Mouse (Mus musculus): ENCODE measurements around the gene Ptprn2. TPM values are rescaled to one million over a fixed set of nuclear protein-coding genes. Genes with fewer than 3 reads are reported as not detected.
A peak's percentile ranks its signal among the peaks of the same experiment; 100 is the strongest.

The Ptprn2 gene
- polyA plus RNA-seq, 1 experiment from 2014 or later = 0.79 TPM

- Histone ChIP-seq H3K9ac (replicated peaks; ENCODE audit: low read length) (no peak overlapping the region), H3K27me3 (ENCODE audit: control insufficient read depth, insufficient read depth, low read length) (no peaks in the 10 kb centered on the region), H3K36me3 (replicated peaks; ENCODE audit: control insufficient read depth, insufficient read depth, low read depth, low read length) (no peaks in the 10 kb centered on the region), H3K4me2 (ENCODE audit: low read depth, low read length) (no peak overlapping the region), H3K4me1 (ENCODE audit: control insufficient read depth, insufficient read depth, low read length) (no peaks in the 10 kb centered on the region), H3K4me3 (ENCODE audit: low read depth, low read length) (no peak overlapping the region), H3K9me3 (replicated peaks; ENCODE audit: control insufficient read depth, low read length) (no peaks in the 10 kb centered on the region), H3K27ac (replicated peaks; ENCODE audit: low read depth, low read length) (no peak overlapping the region)
- 18% methylated on average over 3 of the region's 3 CpGs for WGBS
- DNase-seq (ENCODE audit: low spot score) (peak; percentile 30), ATAC-seq (replicated peaks; ENCODE audit: insufficient number of reproducible peaks, low FRiP score, low TSS enrichment, low read depth) (peak; percentile 60)
Observed at GRCm38 (mm10) chr12:117047384-117048251, 562.1 kb downstream of the Ptprn2 start.

- Histone ChIP-seq H3K9me3 (replicated peaks; ENCODE audit: control insufficient read depth, low read length) (no peaks in the 10 kb centered on the region), H3K36me3 (replicated peaks; ENCODE audit: control insufficient read depth, insufficient read depth, low read depth, low read length) (no peaks in the 10 kb centered on the region), H3K9ac (replicated peaks; ENCODE audit: low read length) (no peak overlapping the region), H3K4me1 (ENCODE audit: control insufficient read depth, insufficient read depth, low read length) (no peaks in the 10 kb centered on the region), H3K27me3 (ENCODE audit: control insufficient read depth, insufficient read depth, low read length) (no peaks in the 10 kb centered on the region), H3K4me2 (ENCODE audit: low read depth, low read length) (no peak overlapping the region), H3K27ac (replicated peaks; ENCODE audit: low read depth, low read length) (no peak overlapping the region), H3K4me3 (ENCODE audit: low read depth, low read length) (no peak overlapping the region)
- ATAC-seq (replicated peaks; ENCODE audit: insufficient number of reproducible peaks, low FRiP score, low TSS enrichment, low read depth) (no peak), DNase-seq (ENCODE audit: low spot score) (no peak)
- 84% methylated on average over 10 of the region's 10 CpGs for WGBS
Observed at GRCm38 (mm10) chr12:117049829-117050228, 564.3 kb downstream of the Ptprn2 start.

- Histone ChIP-seq H3K36me3 (replicated peaks; ENCODE audit: control insufficient read depth, insufficient read depth, low read depth, low read length) (no peaks in the 10 kb centered on the region), H3K4me1 (ENCODE audit: control insufficient read depth, insufficient read depth, low read length) (no peaks in the 10 kb centered on the region), H3K27me3 (ENCODE audit: control insufficient read depth, insufficient read depth, low read length) (no peaks in the 10 kb centered on the region), H3K9ac (replicated peaks; ENCODE audit: low read length) (peak overlapping the region; percentile 22; the same call in 1 of the 2 replicates), H3K27ac (replicated peaks; ENCODE audit: low read depth, low read length) (peak overlapping the region; percentile 28; the same call in 1 of the 2 replicates), H3K9me3 (replicated peaks; ENCODE audit: control insufficient read depth, low read length) (no peaks in the 10 kb centered on the region), H3K4me2 (ENCODE audit: low read depth, low read length) (no peak overlapping the region), H3K4me3 (ENCODE audit: low read depth, low read length) (no peak overlapping the region)
- DNase-seq (ENCODE audit: low spot score) (no peak), ATAC-seq (replicated peaks; ENCODE audit: insufficient number of reproducible peaks, low FRiP score, low TSS enrichment, low read depth) (0 out of 2 replicates have a peak, but pooled peaks have one; percentile 7)
- WGBS = 71% methylated on average over 9 of the region's 9 CpGs
Observed at GRCm38 (mm10) chr12:117053223-117053850, 567.8 kb downstream of the Ptprn2 start.

- no peaks in the 10 kb centered on the region for H3K27me3 ChIP-seq (ENCODE audit: control insufficient read depth, insufficient read depth, low read length)
- no peaks in the 10 kb centered on the region for H3K9me3 ChIP-seq (replicated peaks; ENCODE audit: control insufficient read depth, low read length)
- peak; percentile 60 for DNase-seq (ENCODE audit: low spot score)
- peak overlapping the region; percentile 28 for H3K27ac ChIP-seq (replicated peaks; ENCODE audit: low read depth, low read length)
- no peaks in the 10 kb centered on the region for H3K4me1 ChIP-seq (ENCODE audit: control insufficient read depth, insufficient read depth, low read length)
- H3K4me2 ChIP-seq (ENCODE audit: low read depth, low read length) = peak overlapping the region; percentile 16; the same call in 1 of the 2 replicates
- ATAC-seq (replicated peaks; ENCODE audit: insufficient number of reproducible peaks, low FRiP score, low TSS enrichment, low read depth) = peak; percentile 74
- H3K9ac ChIP-seq (replicated peaks; ENCODE audit: low read length) = peak overlapping the region; percentile 22; the same call in 1 of the 2 replicates
- WGBS = 25% methylated on average over 21 of the region's 21 CpGs
- H3K4me3 ChIP-seq (ENCODE audit: low read depth, low read length) = no peak overlapping the region
- H3K36me3 ChIP-seq (replicated peaks; ENCODE audit: control insufficient read depth, insufficient read depth, low read depth, low read length) = no peaks in the 10 kb centered on the region
Observed at GRCm38 (mm10) chr12:117053851-117054769, 568.6 kb downstream of the Ptprn2 start.

- Histone ChIP-seq H3K4me3 (ENCODE audit: low read depth, low read length) (no peak overlapping the region), H3K9ac (replicated peaks; ENCODE audit: low read length) (no peak overlapping the region), H3K27ac (replicated peaks; ENCODE audit: low read depth, low read length) (0 out of 2 replicates have a peak overlapping the region, but pooled peaks have one; percentile 30), H3K4me2 (ENCODE audit: low read depth, low read length) (no peak overlapping the region), H3K9me3 (replicated peaks; ENCODE audit: control insufficient read depth, low read length) (no peaks in the 10 kb centered on the region), H3K36me3 (replicated peaks; ENCODE audit: control insufficient read depth, insufficient read depth, low read depth, low read length) (no peaks in the 10 kb centered on the region), H3K27me3 (ENCODE audit: control insufficient read depth, insufficient read depth, low read length) (no peaks in the 10 kb centered on the region), H3K4me1 (ENCODE audit: control insufficient read depth, insufficient read depth, low read length) (no peaks in the 10 kb centered on the region)
- DNase-seq (ENCODE audit: low spot score) (no peak), ATAC-seq (replicated peaks; ENCODE audit: insufficient number of reproducible peaks, low FRiP score, low TSS enrichment, low read depth) (no peak; the same call in 1 of the 2 replicates)
- WGBS = 85% methylated on average over 10 of the region's 10 CpGs
Observed at GRCm38 (mm10) chr12:117054925-117055570, 569.5 kb downstream of the Ptprn2 start.

- no peak for ATAC-seq (replicated peaks; ENCODE audit: insufficient number of reproducible peaks, low FRiP score, low TSS enrichment, low read depth)
- H3K9me3 ChIP-seq (replicated peaks; ENCODE audit: control insufficient read depth, low read length) = no peaks in the 10 kb centered on the region
- DNase-seq (ENCODE audit: low spot score) = no peak
- H3K27me3 ChIP-seq (ENCODE audit: control insufficient read depth, insufficient read depth, low read length) = no peaks in the 10 kb centered on the region
- no peak overlapping the region for H3K4me3 ChIP-seq (ENCODE audit: low read depth, low read length)
- H3K4me2 ChIP-seq (ENCODE audit: low read depth, low read length) = no peak overlapping the region
- no peak overlapping the region for H3K9ac ChIP-seq (replicated peaks; ENCODE audit: low read length)
- H3K27ac ChIP-seq (replicated peaks; ENCODE audit: low read depth, low read length) = no peak overlapping the region
- no peaks in the 10 kb centered on the region for H3K4me1 ChIP-seq (ENCODE audit: control insufficient read depth, insufficient read depth, low read length)
- H3K36me3 ChIP-seq (replicated peaks; ENCODE audit: control insufficient read depth, insufficient read depth, low read depth, low read length) = no peaks in the 10 kb centered on the region
- 81% methylated on average over 6 of the region's 6 CpGs for WGBS
Observed at GRCm38 (mm10) chr12:117058184-117058958, 572.9 kb downstream of the Ptprn2 start.

GRCm38 (mm10) chr12:117058975-117059374, 573.5 kb downstream of the Ptprn2 start:
- no peak for ATAC-seq (replicated peaks; ENCODE audit: insufficient number of reproducible peaks, low FRiP score, low TSS enrichment, low read depth)
- H3K4me2 ChIP-seq (ENCODE audit: low read depth, low read length) = no peak overlapping the region
- no peaks in the 10 kb centered on the region for H3K9me3 ChIP-seq (replicated peaks; ENCODE audit: control insufficient read depth, low read length)
- no peaks in the 10 kb centered on the region for H3K27me3 ChIP-seq (ENCODE audit: control insufficient read depth, insufficient read depth, low read length)
- no peak overlapping the region for H3K4me3 ChIP-seq (ENCODE audit: low read depth, low read length)
- H3K36me3 ChIP-seq (replicated peaks; ENCODE audit: control insufficient read depth, insufficient read depth, low read depth, low read length) = no peaks in the 10 kb centered on the region
- no peak for DNase-seq (ENCODE audit: low spot score)
- H3K27ac ChIP-seq (replicated peaks; ENCODE audit: low read depth, low read length) = no peak overlapping the region
- 82% methylated on average over 7 of the region's 7 CpGs for WGBS
- no peaks in the 10 kb centered on the region for H3K4me1 ChIP-seq (ENCODE audit: control insufficient read depth, insufficient read depth, low read length)
- H3K9ac ChIP-seq (replicated peaks; ENCODE audit: low read length) = no peak overlapping the region
